Mouse (Mus musculus) liver, embryonic 13.5 days (tissue): ENCODE measurements at regions not wholly inside any gene's neighbourhood (a gene's known extent, or its start where the extent isn't known, plus 50 kb on each side); places are given as distances from the start of the nearest gene placed in this dataset.

ENCODE experiments used
- ATAC-seq: fragments of 200-750 bp; cut with Nextera tagmentation; 2 replicates; pipeline ENCODE4 v1.8.0; 2017; ENCODE audit warnings: low read depth, mild to moderate bottlenecking, moderate number of reproducible peaks, moderate library complexity
- DNase-seq: peaks from one replicate; pipeline ENCODE4 v3.0.0; 2022
- H3K27ac ChIP-seq: fragments of 300-500 bp; sonication (generic); 2 replicates; pipeline ENCODE4 v1.5.1; 2015; ENCODE audit warnings: moderate library complexity, mild to moderate bottlenecking, inconsistent platforms
- H3K27me3 ChIP-seq: fragments of 300-500 bp; sonication (generic); 2 replicates; pipeline ENCODE4 v1.6.1; 2015; ENCODE audit warnings: mild to moderate bottlenecking, inconsistent platforms
- H3K36me3 ChIP-seq: fragments of 300-500 bp; sonication (generic); 2 replicates; pipeline ENCODE4 v1.6.1; 2015; ENCODE audit warnings: mild to moderate bottlenecking, inconsistent platforms
- H3K4me1 ChIP-seq: fragments of 300-500 bp; sonication (generic); replicated peaks from 2 replicates; pipeline ENCODE4 v1.6.1; 2015; ENCODE audit warnings: inconsistent platforms
- H3K4me2 ChIP-seq: fragments of 300-500 bp; sonication (generic); 2 replicates; pipeline ENCODE4 v1.6.1; 2015; ENCODE audit warnings: inconsistent platforms, mild to moderate bottlenecking, moderate library complexity
- H3K4me3 ChIP-seq: fragments of 300-500 bp; sonication (generic); replicated peaks from 2 replicates; pipeline ENCODE4 v1.5.1; 2015; ENCODE audit warnings: mild to moderate bottlenecking, inconsistent platforms
- H3K9ac ChIP-seq: fragments of 300-500 bp; sonication (generic); 2 replicates; pipeline ENCODE4 v1.6.1; 2015; ENCODE audit warnings: mild to moderate bottlenecking, inconsistent platforms
- H3K9me3 ChIP-seq: fragments of 300-500 bp; sonication (generic); replicated peaks from 2 replicates; pipeline ENCODE4 v1.6.1; 2016; ENCODE audit warnings: inconsistent platforms
- WGBS: fragments of 180-500 bp; shearing (Covaris S2); methylation state at CpG from one replicate; pipeline ENCODE4 v1.1.7; 2015; ENCODE audit not compliant: insufficient replicate concordance; 5-methylcytosine and 5-hydroxymethylcytosine counted together

DNA sequence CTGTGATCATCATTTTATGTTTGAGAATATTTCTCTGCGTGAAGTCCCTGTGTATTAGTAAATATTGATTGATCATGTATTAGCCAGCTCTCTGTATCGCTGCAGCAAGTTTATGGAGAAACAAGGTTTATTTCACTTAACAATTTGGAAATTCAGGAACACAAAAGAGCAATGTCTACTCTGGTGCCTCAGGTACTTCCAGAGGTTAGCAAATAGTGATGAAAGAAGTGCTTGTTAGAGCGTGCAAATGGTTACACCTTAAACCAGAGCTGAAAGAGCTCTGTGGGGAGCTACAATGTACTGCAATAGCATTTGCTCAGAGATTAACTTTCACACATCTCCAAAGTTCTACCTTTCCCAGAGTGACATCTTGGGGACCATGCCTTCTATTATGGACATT is 400.9 kb downstream of the Fam198b start:
- H3K9me3 ChIP-seq: no peaks in the 10 kb centered on the region
- DNase-seq: no peak
- no peak overlapping the region for H3K4me2 ChIP-seq
- H3K27ac ChIP-seq: no peak overlapping the region
- no peak overlapping the region for H3K9ac ChIP-seq
- no peaks in the 10 kb centered on the region for H3K27me3 ChIP-seq
- H3K36me3 ChIP-seq: no peaks in the 10 kb centered on the region
- WGBS: 59% methylated on average over 3 of the region's 3 CpGs
- no peak for ATAC-seq
- H3K4me3 ChIP-seq: no peak overlapping the region
- H3K4me1 ChIP-seq: no peaks in the 10 kb centered on the region

DNA sequence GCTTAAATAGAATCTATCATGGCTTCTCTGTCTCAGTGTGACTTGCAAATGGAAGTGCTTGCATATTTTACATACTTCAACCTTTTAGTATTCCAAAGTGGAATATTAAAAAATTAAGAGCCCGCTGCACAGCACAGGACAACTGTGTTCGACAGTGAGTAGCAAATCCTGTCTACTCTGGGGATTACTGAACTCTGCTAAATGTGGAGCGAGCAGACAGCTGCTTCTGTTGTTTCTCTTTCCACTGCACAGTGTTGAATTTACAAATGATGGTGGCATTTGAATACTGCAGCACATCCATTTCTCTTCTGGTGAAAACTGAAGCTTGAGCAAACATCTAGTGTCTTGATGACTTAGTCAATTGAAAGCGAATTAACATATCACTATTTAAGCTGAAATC is 409.2 kb downstream of the Fam198b start:
- 61% methylated on average over 4 of the region's 4 CpGs for whole genome bisulfite sequencing
- no peak overlapping the region for H3K4me2 ChIP-seq
- H3K36me3 ChIP-seq: no peaks in the 10 kb centered on the region
- H3K4me1 ChIP-seq: no peaks in the 10 kb centered on the region
- ATAC-seq: no peak
- no peaks in the 10 kb centered on the region for H3K9me3 ChIP-seq
- no peak overlapping the region for H3K4me3 ChIP-seq
- no peak overlapping the region for H3K27ac ChIP-seq
- H3K9ac ChIP-seq: no peak overlapping the region
- H3K27me3 ChIP-seq: no peaks in the 10 kb centered on the region
- no peak for DNase-seq

DNA sequence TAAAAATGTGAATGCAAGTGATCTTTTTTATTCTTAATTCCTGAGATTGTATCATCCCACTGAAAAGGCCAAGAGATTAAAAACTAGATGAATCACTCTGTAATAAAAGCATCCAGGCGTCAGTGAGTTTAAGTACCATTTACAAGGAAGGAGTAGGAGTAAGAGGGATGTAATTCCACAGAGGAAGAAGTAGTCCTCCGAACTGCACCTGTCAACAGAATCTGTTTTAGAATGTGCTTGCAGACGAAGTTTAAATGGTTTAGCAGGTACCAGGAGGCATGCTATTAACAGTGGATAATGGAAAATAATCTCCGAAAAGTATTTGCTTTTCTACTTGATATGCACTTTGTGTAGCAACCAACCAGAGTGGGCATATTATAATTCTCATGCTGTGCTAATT is 423.3 kb downstream of the Fam198b start:
- no peaks in the 10 kb centered on the region for H3K4me1 ChIP-seq
- ATAC-seq (no peak), DNase-seq (no peak)
- H3K4me3 ChIP-seq: no peak overlapping the region
- no peaks in the 10 kb centered on the region for H3K9me3 ChIP-seq
- WGBS: 55% methylated on average over 4 of the region's 4 CpGs
- no peak overlapping the region for H3K9ac ChIP-seq
- H3K27me3 ChIP-seq: no peaks in the 10 kb centered on the region
- no peak overlapping the region for H3K4me2 ChIP-seq
- no peaks in the 10 kb centered on the region for H3K36me3 ChIP-seq
- no peak overlapping the region for H3K27ac ChIP-seq

DNA sequence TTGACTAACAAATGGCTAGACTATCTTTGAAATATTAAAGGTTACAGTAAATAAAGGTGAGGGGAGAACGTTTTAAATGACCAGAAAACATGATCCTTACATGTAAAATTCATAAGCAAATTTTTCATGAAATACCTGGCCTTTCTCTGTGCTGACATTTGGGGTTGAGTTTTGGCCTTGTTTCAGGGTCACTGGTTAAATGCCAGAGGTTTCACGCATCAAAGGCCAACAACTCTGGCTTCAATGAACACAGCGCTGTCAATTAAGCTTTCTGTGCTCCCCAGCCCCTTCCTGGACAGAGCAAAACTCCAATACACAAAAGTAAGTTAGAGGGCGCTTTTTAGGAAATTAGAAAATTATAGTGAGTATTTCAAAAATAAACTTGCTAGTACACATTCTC is 425.6 kb downstream of the Fam198b start:
- Histone ChIP-seq H3K27ac (no peak overlapping the region), H3K36me3 (no peaks in the 10 kb centered on the region), H3K27me3 (no peaks in the 10 kb centered on the region), H3K9ac (no peak overlapping the region), H3K4me1 (no peaks in the 10 kb centered on the region), H3K4me2 (no peak overlapping the region), H3K4me3 (no peak overlapping the region), H3K9me3 (no peaks in the 10 kb centered on the region)
- ATAC-seq (no peak), DNase-seq (no peak)
- 59% methylated on average over 4 of the region's 4 CpGs for WGBS

DNA sequence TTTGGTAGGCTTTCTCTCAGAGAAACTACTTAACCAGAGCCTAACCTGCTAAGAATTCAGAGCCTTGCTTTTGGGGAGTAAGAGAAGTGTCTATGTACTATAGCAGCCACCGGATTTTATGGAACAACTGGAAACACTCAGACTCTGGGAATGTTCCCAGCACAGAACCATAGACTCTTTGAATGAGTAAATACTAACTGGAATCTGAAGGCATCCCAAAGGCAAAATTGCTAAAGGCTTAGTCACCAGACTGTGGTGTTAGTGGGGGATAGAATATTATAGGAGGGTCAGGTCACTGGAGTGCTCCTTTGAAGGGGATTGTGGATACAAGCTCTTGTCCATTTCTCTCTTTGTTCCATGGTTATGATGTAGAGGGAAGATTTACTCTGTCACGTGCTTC is 427.4 kb downstream of the Fam198b start:
- 58% methylated on average over 2 of the region's 2 CpGs for WGBS
- Histone ChIP-seq H3K9ac (no peak overlapping the region), H3K4me1 (no peaks in the 10 kb centered on the region), H3K4me2 (no peak overlapping the region), H3K4me3 (no peak overlapping the region), H3K36me3 (no peaks in the 10 kb centered on the region), H3K27ac (no peak overlapping the region), H3K9me3 (no peaks in the 10 kb centered on the region), H3K27me3 (no peaks in the 10 kb centered on the region)
- DNase-seq (no peak), ATAC-seq (no peak)

DNA sequence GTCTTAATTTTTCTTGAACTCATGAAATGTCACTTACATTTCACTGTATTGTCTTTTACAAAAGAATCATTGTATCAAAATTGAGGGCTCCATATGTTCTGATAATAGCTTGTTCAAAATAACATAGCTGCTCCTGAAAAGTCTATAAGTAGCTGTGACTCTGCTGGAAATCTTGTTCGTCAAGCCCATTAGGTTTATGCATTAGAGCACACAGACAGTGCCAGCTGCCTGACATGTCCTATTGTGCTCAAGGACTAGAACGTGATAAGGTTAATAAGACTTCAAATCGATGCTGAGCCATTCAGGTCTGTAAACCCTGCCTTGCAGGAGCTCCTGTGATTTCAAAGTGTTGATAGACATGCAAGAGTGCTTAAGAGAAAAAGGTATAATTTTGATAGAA is 438.0 kb downstream of the Fam198b start:
- H3K36me3 ChIP-seq: no peaks in the 10 kb centered on the region

DNA sequence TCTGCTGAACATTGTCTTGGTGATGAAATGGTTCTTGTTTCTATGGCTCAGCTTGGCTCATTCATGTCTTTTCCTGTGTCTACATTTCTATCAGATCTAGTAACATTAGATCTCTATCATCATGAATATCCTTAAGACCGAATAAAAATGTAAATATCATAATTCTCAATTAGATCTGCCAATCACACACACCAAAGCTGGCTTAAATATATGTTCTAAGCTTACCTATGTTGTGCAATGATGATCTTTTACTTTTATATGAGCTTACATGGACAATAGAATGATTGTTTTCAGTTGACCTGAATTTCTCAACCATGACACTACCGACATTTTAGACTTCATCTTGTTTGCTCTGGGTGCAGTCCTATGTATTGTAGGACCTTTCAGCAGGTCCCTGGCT is 440.4 kb downstream of the Fam198b start:
- DNase-seq (no peak), ATAC-seq (no peak)
- Histone ChIP-seq H3K36me3 (no peaks in the 10 kb centered on the region), H3K4me1 (no peaks in the 10 kb centered on the region), H3K9me3 (no peaks in the 10 kb centered on the region), H3K4me2 (no peak overlapping the region), H3K4me3 (no peak overlapping the region), H3K9ac (no peak overlapping the region), H3K27me3 (no peaks in the 10 kb centered on the region), H3K27ac (no peak overlapping the region)
- 57% methylated on average over 2 of the region's 2 CpGs for WGBS

More for the DNA sequence above, 438.0 kb downstream of the Fam198b start:
- ATAC-seq: no peak
- no peak overlapping the region for H3K9ac ChIP-seq
- WGBS: 51% methylated on average over 3 of the region's 3 CpGs
- no peaks in the 10 kb centered on the region for H3K9me3 ChIP-seq
- H3K4me3 ChIP-seq: no peak overlapping the region
- H3K27ac ChIP-seq: no peak overlapping the region
- no peak for DNase-seq
- no peaks in the 10 kb centered on the region for H3K4me1 ChIP-seq
- H3K4me2 ChIP-seq: no peak overlapping the region
- no peaks in the 10 kb centered on the region for H3K27me3 ChIP-seq

DNA sequence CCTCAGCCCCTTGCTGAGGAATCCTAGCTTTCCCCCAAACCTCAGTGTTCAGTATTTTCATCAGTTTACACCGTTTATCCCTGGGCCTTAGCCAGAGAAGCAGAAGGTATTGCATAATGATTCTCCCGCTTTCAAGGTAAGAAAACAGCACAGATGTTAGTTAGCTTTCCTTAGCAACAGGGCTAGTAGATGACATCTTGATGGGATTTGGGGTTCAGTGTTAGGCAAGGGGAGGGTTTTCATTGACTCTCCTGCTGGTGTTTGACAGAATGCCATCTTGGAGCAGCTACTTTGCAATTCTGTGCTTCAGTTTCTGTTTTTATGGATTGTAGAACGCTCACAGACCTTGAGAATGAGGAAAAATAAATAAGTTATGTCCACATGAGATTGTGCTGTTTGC is 447.4 kb downstream of the Fam198b start:
- no peaks in the 10 kb centered on the region for H3K9me3 ChIP-seq
- DNase-seq (no peak), ATAC-seq (no peak)
- H3K27me3 ChIP-seq: no peaks in the 10 kb centered on the region
- H3K4me3 ChIP-seq: no peak overlapping the region
- no peaks in the 10 kb centered on the region for H3K36me3 ChIP-seq
- no peaks in the 10 kb centered on the region for H3K4me1 ChIP-seq
- no peak overlapping the region for H3K4me2 ChIP-seq
- 31% methylated on average over 3 of the region's 3 CpGs for WGBS
- no peak overlapping the region for H3K27ac ChIP-seq
- H3K9ac ChIP-seq: no peak overlapping the region

DNA sequence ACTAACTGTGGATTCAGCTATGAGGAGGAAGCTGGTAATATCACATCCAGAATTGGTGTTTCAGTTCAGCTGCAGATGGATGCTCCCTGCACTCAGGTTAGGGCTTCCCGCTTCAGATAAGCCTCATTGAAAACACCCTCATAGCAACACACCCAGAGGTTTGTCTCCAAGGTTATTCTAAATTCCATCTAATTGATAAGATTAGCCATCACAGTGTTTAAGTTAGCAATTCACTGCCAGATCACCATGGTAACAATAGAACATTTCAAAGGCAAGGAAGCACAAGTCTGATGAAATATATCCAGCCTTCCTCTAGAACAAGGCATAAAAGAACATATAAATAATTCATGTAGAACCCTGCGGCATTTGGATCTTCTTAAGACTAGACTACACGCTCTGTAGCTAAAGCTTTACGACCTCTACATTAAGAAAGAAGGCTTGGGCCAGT is 450.1 kb downstream of the Fam198b start:
- Histone ChIP-seq H3K27ac (no peak overlapping the region), H3K36me3 (no peaks in the 10 kb centered on the region), H3K4me2 (no peak overlapping the region), H3K4me1 (no peaks in the 10 kb centered on the region), H3K9ac (no peak overlapping the region), H3K9me3 (no peaks in the 10 kb centered on the region), H3K4me3 (no peak overlapping the region), H3K27me3 (no peaks in the 10 kb centered on the region)
- DNase-seq (no peak), ATAC-seq (no peak)
- 71% methylated on average over 4 of the region's 4 CpGs for WGBS

DNA sequence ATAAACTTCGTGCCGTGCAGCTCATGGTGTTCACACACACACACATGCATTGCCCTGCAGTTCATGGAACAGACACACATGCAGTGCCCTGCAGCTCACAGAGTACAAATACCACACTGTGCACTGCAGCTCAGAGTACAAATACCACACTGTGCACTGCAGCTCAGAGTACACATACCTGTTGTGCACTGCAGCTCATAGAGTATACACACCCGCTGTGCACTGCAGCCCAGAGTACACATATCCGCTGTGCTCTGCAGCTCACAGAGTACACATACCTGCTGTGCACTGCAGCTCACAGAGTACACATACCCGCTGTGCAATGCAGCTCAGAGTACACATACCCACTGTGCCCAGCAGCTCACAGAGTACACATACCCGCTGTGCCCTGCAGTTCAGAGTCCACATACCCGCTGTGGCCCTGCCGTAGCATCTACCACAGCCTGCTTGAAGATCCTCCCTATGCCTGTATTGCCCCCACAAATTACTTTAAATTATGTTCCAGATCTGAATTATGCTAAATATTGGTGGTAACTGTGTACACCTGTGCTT is 451.9 kb downstream of the Fam198b start:
- no peak overlapping the region for H3K27ac ChIP-seq
- WGBS: 74% methylated on average over 8 of the region's 8 CpGs
- H3K4me3 ChIP-seq: no peak overlapping the region
- H3K4me1 ChIP-seq: no peaks in the 10 kb centered on the region
- no peaks in the 10 kb centered on the region for H3K36me3 ChIP-seq
- no peaks in the 10 kb centered on the region for H3K27me3 ChIP-seq
- DNase-seq (no peak), ATAC-seq (no peak)
- H3K9me3 ChIP-seq: no peaks in the 10 kb centered on the region
- no peak overlapping the region for H3K9ac ChIP-seq
- H3K4me2 ChIP-seq: no peak overlapping the region

DNA sequence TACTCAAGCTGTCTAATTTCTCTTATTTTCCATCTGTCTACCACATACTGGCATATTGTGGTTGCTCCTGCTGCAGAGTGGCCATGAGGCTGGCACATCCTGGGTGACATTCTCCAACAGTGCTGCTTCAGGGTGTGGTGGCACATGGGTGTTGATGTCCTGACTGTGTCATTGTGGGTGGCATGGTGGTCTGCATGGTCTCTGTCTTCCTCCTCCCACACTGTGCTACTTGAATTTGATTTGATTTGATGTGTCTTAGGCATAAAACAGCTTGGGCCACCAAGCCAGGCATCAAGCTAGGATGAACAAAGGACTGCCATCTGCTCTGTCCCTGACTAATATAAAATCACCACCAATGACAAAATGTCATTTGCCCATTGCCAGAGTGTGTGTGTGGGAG is 434.7 kb downstream of the Gria2 start:
- Histone ChIP-seq H3K4me1 (no peaks in the 10 kb centered on the region), H3K9ac (no peak overlapping the region), H3K27me3 (no peaks in the 10 kb centered on the region), H3K4me2 (no peak overlapping the region), H3K9me3 (no peaks in the 10 kb centered on the region), H3K4me3 (no peak overlapping the region), H3K27ac (no peak overlapping the region), H3K36me3 (no peaks in the 10 kb centered on the region)
- ATAC-seq (no peak), DNase-seq (no peak)

DNA sequence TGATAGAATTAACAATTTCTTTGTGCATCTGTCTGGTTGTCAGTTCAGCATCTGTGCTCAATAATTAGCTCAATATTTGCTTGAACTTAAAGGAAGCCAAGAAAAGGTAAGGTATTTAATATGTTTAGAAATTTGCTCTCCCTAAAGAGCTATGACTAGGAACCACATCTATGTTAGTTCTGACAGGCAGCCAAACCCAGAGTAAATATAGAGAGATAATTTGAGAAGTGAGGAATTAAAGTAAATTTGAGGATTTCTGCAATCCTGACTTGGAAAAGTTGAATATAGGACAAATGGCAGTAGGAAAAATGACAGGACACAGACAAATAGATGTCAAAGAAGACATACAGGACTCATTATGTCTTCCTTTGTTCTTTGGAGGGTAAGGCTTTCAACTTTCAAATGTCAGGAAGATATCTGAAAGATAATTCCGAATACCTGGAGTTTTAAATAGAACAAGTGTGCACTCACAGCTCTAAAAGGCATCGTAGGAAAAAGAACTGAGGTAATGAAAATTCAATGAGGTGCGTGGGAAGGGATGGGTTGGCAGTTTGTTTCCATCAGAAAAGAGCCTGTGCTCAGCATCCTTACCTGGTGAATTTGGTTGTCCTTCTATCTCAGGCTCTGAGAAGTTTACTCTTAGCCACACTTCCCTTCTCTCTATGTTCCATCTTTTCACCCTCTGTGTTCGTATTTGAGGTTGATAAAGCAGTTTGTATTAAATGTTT is 433.3 kb downstream of the Gria2 start:
- Histone ChIP-seq H3K36me3 (no peaks in the 10 kb centered on the region), H3K27ac (no peak overlapping the region), H3K4me2 (no peak overlapping the region), H3K27me3 (no peaks in the 10 kb centered on the region), H3K9ac (no peak overlapping the region), H3K4me1 (no peaks in the 10 kb centered on the region), H3K9me3 (no peaks in the 10 kb centered on the region), H3K4me3 (no peak overlapping the region)
- ATAC-seq: no peak
- no peak for DNase-seq
- WGBS: 44% methylated on average over 4 of the region's 4 CpGs
